Mouse (Mus musculus) heart, postnatal 0 days (tissue): ENCODE data around the gene Atp5g3. TPM values are rescaled to one million over a fixed set of nuclear protein-coding genes. Genes with fewer than 3 reads are reported as not detected.
A peak's percentile ranks its signal among the peaks of the same experiment; 100 is the strongest.

Experiments
- ATAC-seq: fragments of 200-750 bp; cut with Nextera tagmentation; 2 replicates; pipeline ENCODE4 v1.8.0; 2017; ENCODE audit warnings: low read depth, moderate number of reproducible peaks, moderate library complexity; ENCODE audit not compliant: insufficient read depth
- DNase-seq: peaks from one replicate; pipeline ENCODE4 v3.0.0-alpha.2; 2016; ENCODE audit warnings: low spot score
- H3K27ac ChIP-seq: fragments of 300-500 bp; sonication (generic); 2 replicates; pipeline ENCODE4 v1.5.1; 2014; ENCODE audit warnings: low read depth, mild to moderate bottlenecking
- H3K27me3 ChIP-seq: fragments of 300-500 bp; sonication (generic); 2 replicates; pipeline ENCODE4 v1.6.1; 2014; ENCODE audit warnings: low read length, mixed read lengths; ENCODE audit not compliant: control insufficient read depth, insufficient read depth
- H3K36me3 ChIP-seq: fragments of 300-500 bp; sonication (generic); replicated peaks from 2 replicates; pipeline ENCODE4 v1.6.1; 2014; ENCODE audit warnings: low read length, mixed read lengths; ENCODE audit not compliant: control insufficient read depth, insufficient read depth
- H3K4me1 ChIP-seq: fragments of 300-500 bp; sonication (generic); 2 replicates; pipeline ENCODE4 v1.6.1; 2014; ENCODE audit warnings: antibody characterized with exemption; ENCODE audit not compliant: control insufficient read depth, insufficient read depth
- H3K4me2 ChIP-seq: fragments of 300-500 bp; sonication (generic); 2 replicates; pipeline ENCODE4 v1.6.1; 2014; ENCODE audit warnings: low read depth, mild to moderate bottlenecking, low read length, moderate library complexity
- H3K4me3 ChIP-seq: fragments of 300-500 bp; sonication (generic); 2 replicates; pipeline ENCODE4 v1.5.1; 2014; ENCODE audit warnings: low read depth, low read length
- H3K9ac ChIP-seq: fragments of 300-500 bp; sonication (generic); replicated peaks from 2 replicates; pipeline ENCODE4 v1.6.1; 2014; ENCODE audit warnings: low read depth, low read length, mixed read lengths
- H3K9me3 ChIP-seq: fragments of 300-500 bp; sonication (generic); replicated peaks from 2 replicates; pipeline ENCODE4 v1.6.1; 2016; ENCODE audit warnings: low read length; ENCODE audit not compliant: control insufficient read depth
- CTCF ChIP-seq: IDR thresholded peaks from 2 replicates; pipeline ENCODE4 v1.5.1; 2016; ENCODE audit warnings: antibody characterized with exemption, control low read depth, low read depth
- EP300 ChIP-seq: IDR thresholded peaks from 2 replicates; pipeline ENCODE4 v1.6.1; 2016; ENCODE audit warnings: antibody characterized with exemption, low read depth
- WGBS: fragments of 180-500 bp; shearing (Covaris S2); extraction: QIAGEN DNeasy Blood & Tissue Kit; methylation state at CpG from one replicate; pipeline ENCODE4 v1.1.7; 2014; 5-methylcytosine and 5-hydroxymethylcytosine counted together
- polyA plus RNA-seq: library from polyadenylated mRNA; unstranded; fragments of >200 nt; fragmentation: Nextera tagmentation; extraction: Ambion mirVana; gene quantifications from 2 replicates; pipeline ENCODE4 v1.2.1, GENCODE M21; 2015
- total RNA-seq: library from RNA; depleted of rRNA; stranded (reverse); fragments of >200 nt; gene quantifications from 2 replicates; pipeline ENCODE4 v1.2.3, GENCODE M21; 2014; ENCODE audit warnings: low replicate concordance; rRNA removed

Gene Atp5g3
- total and polyA plus RNA-seq, 2 experiments from 2014 or later = 1,707 to 6,428 TPM

GRCm38 (mm10) chr2:73867764-73868487, 43.2 kb downstream of the Atp5g3 start:
- H3K4me3 ChIP-seq = no peak overlapping the region
- H3K9me3 ChIP-seq = no peaks in the 10 kb centered on the region
- no peak overlapping the region for H3K27ac ChIP-seq
- no peak overlapping the region for H3K9ac ChIP-seq
- ATAC-seq (no peak), DNase-seq (peak; percentile 23)
- peaks cover 6% of the 10 kb centered on the region; the same call in 1 of the 2 replicates for H3K36me3 ChIP-seq
- TF ChIP-seq CTCF (peak; percentile 66), EP300 (no peak)
- WGBS = 81% methylated on average over 16 of the region's 16 CpGs
- H3K4me1 ChIP-seq = no peaks in the 10 kb centered on the region
- H3K4me2 ChIP-seq = no peak overlapping the region
- no peaks in the 10 kb centered on the region for H3K27me3 ChIP-seq

- no peak for DNase-seq
- 65% methylated on average over 4 of the region's 4 CpGs for WGBS
- no peaks in the 10 kb centered on the region; the same call in 1 of the 2 replicates for H3K4me1 ChIP-seq
Measured at GRCm38 (mm10) chr2:73860046-73860624, 51.0 kb downstream of the Atp5g3 start.

More at GRCm38 (mm10) chr2:73860046-73860624, 51.0 kb downstream of the Atp5g3 start:
- TF ChIP-seq CTCF (no peak), EP300 (no peak)
- no peak overlapping the region for H3K4me3 ChIP-seq
- no peak overlapping the region for H3K9ac ChIP-seq
- no peak overlapping the region for H3K27ac ChIP-seq
- no peaks in the 10 kb centered on the region for H3K9me3 ChIP-seq
- no peaks in the 10 kb centered on the region for H3K27me3 ChIP-seq
- no peak for ATAC-seq
- H3K4me2 ChIP-seq = no peak overlapping the region
- H3K36me3 ChIP-seq = 0 out of 2 replicates have a peak, but pooled peaks cover 4% of the 10 kb centered on the region

Other genes starting within 250 kb of the Atp5g3 start
- gene Chn1, start 136.0 kb downstream of the Atp5g3 start, total RNA-seq = 29.6 and 64.3 TPM in 2 replicates
- 18.5 and 18.6 TPM in 2 replicates for gene Chn1, start 136.0 kb downstream of the Atp5g3 start, polyA plus RNA-seq
- 21.7 and 30.6 TPM in 2 replicates for gene Atf2, start 18.7 kb downstream of the Atp5g3 start, total RNA-seq
- gene Atf2, start 18.7 kb downstream of the Atp5g3 start, polyA plus RNA-seq = 27.1 and 29.3 TPM in 2 replicates